Mouse (Mus musculus) forebrain, embryonic 10.5 days (tissue): ENCODE data around the gene Zmat5. TPM values are rescaled to one million over a fixed set of nuclear protein-coding genes. Genes with fewer than 3 reads are reported as not detected.

Source experiments
- DNase-seq: peaks from one replicate; pipeline ENCODE4 v3.0.0-alpha.2; 2017; ENCODE audit warnings: low spot score; ENCODE audit errors: extremely low spot score
- H3K27ac ChIP-seq: fragments of 300-500 bp; sonication (generic); 2 replicates; pipeline ENCODE4 v1.5.1; 2016; ENCODE audit warnings: mild to moderate bottlenecking
- H3K27me3 ChIP-seq: fragments of 300-500 bp; sonication (generic); 2 replicates; pipeline ENCODE4 v1.6.1; 2016; ENCODE audit warnings: mild to moderate bottlenecking; ENCODE audit not compliant: poor library complexity, severe bottlenecking
- H3K36me3 ChIP-seq: fragments of 300-500 bp; sonication (generic); replicated peaks from 2 replicates; pipeline ENCODE4 v1.6.1; 2016; ENCODE audit warnings: mild to moderate bottlenecking, moderate library complexity
- H3K4me1 ChIP-seq: fragments of 300-500 bp; sonication (generic); 2 replicates; pipeline ENCODE4 v1.6.1; 2016
- H3K4me3 ChIP-seq: fragments of 300-500 bp; sonication (generic); 2 replicates; pipeline ENCODE4 v1.5.1; 2016; ENCODE audit warnings: mild to moderate bottlenecking, moderate library complexity
- H3K9me3 ChIP-seq: fragments of 300-500 bp; sonication (generic); 2 replicates; pipeline ENCODE4 v1.6.1; 2016; ENCODE audit warnings: mild to moderate bottlenecking, moderate library complexity
- WGBS: fragments of 180-500 bp; shearing (Covaris S2); methylation state at CpG from one replicate; pipeline ENCODE4 v1.1.7; 2016; 5-methylcytosine and 5-hydroxymethylcytosine counted together
- polyA plus RNA-seq: library from polyadenylated mRNA; unstranded; fragments of >200 nt; fragmentation: Nextera tagmentation; extraction: Ambion mirVana; gene quantifications from 2 replicates; pipeline ENCODE4 v1.2.1, GENCODE M21; 2016

Zmat5 gene
- polyA plus RNA-seq, 1 experiment from 2014 or later = 76.8 TPM

DNA sequence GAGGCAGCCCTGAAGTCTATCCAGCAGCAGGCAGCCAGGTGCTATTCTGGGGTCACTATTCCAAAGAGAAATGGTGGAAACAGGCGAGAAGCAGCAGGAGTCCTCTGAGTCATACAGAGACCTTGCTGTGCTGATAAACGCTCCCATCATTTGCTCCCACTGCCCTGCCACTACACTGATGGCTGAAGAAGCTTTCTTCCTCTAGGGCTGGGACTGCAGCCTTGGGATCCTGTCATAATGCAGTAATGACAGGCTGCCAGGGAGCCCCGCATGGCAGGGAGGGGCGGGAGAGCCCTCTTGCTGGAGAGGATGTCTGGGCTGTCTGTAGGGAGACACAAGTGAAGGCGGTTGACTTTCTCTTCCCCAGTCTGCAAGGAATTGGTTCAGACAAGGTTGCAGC is 60.0 kb downstream of the Zmat5 start:
- Histone ChIP-seq H3K4me1 (peaks cover 26% of the 10 kb centered on the region), H3K27me3 (peaks cover 29% of the 10 kb centered on the region), H3K4me3 (no peak overlapping the region), H3K9me3 (no peaks in the 10 kb centered on the region), H3K36me3 (peaks cover 28% of the 10 kb centered on the region), H3K27ac (no peak overlapping the region)
- no peak for DNase-seq
- 82% methylated on average over 5 of the region's 5 CpGs for WGBS

GRCm38 (mm10) chr11:4768399-4768798 is 63.9 kb downstream of the Zmat5 start:
- H3K4me3 ChIP-seq = no peak overlapping the region
- H3K27ac ChIP-seq = no peak overlapping the region
- 84% methylated on average over 4 of the region's 4 CpGs for WGBS

DNA sequence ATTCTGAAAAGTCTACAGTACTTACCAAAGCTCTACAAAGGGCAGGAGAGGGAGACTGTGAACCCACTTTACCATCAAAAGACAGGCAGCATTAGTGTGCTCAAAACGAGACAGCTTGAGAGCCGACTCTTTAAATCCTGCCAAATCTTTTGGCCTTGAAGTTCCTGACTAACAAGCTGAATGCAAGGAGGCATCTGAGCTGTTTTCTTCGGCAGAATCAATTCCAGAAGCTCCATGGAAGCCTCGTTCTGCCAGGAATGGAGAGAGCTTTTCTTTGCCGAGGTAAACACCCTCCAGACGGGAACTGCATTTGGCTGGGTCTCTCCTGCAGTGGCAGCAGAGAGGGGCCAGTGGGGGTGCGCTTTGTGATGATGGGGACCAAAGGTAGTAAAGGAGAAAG is 64.8 kb downstream of the Zmat5 start:
- 81% methylated on average over 7 of the region's 7 CpGs for WGBS
- no peak for DNase-seq
- H3K36me3 ChIP-seq = peaks cover 50% of the 10 kb centered on the region
- no peak overlapping the region for H3K4me3 ChIP-seq
- H3K27ac ChIP-seq = no peak overlapping the region
- H3K4me1 ChIP-seq = no peaks in the 10 kb centered on the region
- no peaks in the 10 kb centered on the region for H3K9me3 ChIP-seq
- no peaks in the 10 kb centered on the region for H3K27me3 ChIP-seq

More at GRCm38 (mm10) chr11:4768399-4768798, 63.9 kb downstream of the Zmat5 start:
- no peaks in the 10 kb centered on the region for H3K9me3 ChIP-seq
- H3K4me1 ChIP-seq = peaks cover 3% of the 10 kb centered on the region
- H3K27me3 ChIP-seq = no peaks in the 10 kb centered on the region
- H3K36me3 ChIP-seq = peaks cover 50% of the 10 kb centered on the region
- DNase-seq = no peak

- no peak for DNase-seq
- Histone ChIP-seq H3K4me3 (no peak overlapping the region), H3K36me3 (peaks cover 48% of the 10 kb centered on the region), H3K9me3 (no peaks in the 10 kb centered on the region), H3K27ac (no peak overlapping the region), H3K27me3 (no peaks in the 10 kb centered on the region), H3K4me1 (no peaks in the 10 kb centered on the region)
- 94% methylated on average over 6 of the region's 6 CpGs for WGBS
These were observed 65.4 kb downstream of the Zmat5 start for GRCm38 (mm10) chr11:4769881-4770280.

DNA sequence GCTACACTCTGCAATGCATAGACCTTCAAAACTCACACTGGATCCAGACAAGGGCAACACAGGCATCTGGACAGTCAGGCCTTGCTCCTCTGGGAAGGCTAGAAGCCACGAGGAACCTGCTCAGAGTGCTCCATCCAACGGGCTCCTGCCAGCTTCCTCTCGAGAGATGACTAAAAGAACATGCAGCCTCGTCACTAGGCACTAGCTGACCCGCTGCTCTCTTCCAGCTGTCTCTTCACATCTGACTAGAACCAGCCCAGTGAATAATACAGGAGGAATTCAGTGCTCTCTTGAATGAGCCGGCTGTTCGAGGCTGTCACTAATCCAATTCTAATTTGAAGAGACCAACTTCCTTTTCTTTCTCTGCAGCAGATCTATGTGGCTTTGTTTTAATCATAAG is 67.3 kb downstream of the Zmat5 start:
- 68% methylated on average over 7 of the region's 7 CpGs for WGBS
- Histone ChIP-seq H3K27me3 (no peaks in the 10 kb centered on the region), H3K27ac (no peak overlapping the region), H3K4me1 (no peaks in the 10 kb centered on the region), H3K4me3 (no peak overlapping the region), H3K36me3 (peaks cover 59% of the 10 kb centered on the region), H3K9me3 (no peaks in the 10 kb centered on the region)
- DNase-seq = no peak

- WGBS = 44% methylated on average over 3 of the region's 3 CpGs
- Histone ChIP-seq H3K27me3 (no peaks in the 10 kb centered on the region), H3K4me3 (no peak overlapping the region), H3K36me3 (peaks cover 58% of the 10 kb centered on the region), H3K9me3 (no peaks in the 10 kb centered on the region), H3K4me1 (no peaks in the 10 kb centered on the region), H3K27ac (no peak overlapping the region)
- DNase-seq = peak; percentile 49
These were observed 68.4 kb downstream of the Zmat5 start for GRCm38 (mm10) chr11:4772925-4773324.

GRCm38 (mm10) chr11:4780927-4781326 is 76.4 kb downstream of the Zmat5 start:
- no peak for DNase-seq
- WGBS = 84% methylated on average over 3 of the region's 3 CpGs
- H3K36me3 ChIP-seq = peaks cover 96% of the 10 kb centered on the region
- no peak overlapping the region for H3K27ac ChIP-seq
- H3K9me3 ChIP-seq = no peaks in the 10 kb centered on the region
- H3K27me3 ChIP-seq = no peaks in the 10 kb centered on the region
- no peak overlapping the region for H3K4me3 ChIP-seq
- H3K4me1 ChIP-seq = no peaks in the 10 kb centered on the region

DNA sequence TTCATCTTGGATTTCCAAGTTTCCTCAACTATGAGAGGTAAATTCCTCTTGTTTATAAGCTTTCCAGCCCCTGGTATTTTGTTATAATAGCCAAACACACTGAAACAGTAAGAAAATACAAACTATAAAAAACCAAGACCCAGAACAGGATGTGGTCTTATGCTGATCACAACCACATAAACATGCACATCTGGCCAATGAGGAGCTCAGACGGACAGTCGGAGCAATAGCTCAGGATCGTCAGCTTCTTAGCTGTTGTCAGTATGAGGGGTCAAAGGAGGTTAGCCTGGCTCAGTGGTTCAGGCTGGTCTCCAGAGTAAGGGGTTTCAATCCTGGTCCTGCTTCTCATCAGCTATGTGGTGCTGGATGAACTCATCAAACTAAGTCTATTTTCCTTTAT is 78.6 kb downstream of the Zmat5 start:
- Histone ChIP-seq H3K4me3 (no peak overlapping the region), H3K4me1 (no peaks in the 10 kb centered on the region), H3K36me3 (peaks cover 97% of the 10 kb centered on the region), H3K9me3 (no peaks in the 10 kb centered on the region), H3K27me3 (no peaks in the 10 kb centered on the region), H3K27ac (no peak overlapping the region)
- 90% methylated on average over 3 of the region's 3 CpGs for WGBS
- DNase-seq = no peak

- Histone ChIP-seq H3K36me3 (peaks cover 97% of the 10 kb centered on the region), H3K27me3 (no peaks in the 10 kb centered on the region), H3K4me1 (no peaks in the 10 kb centered on the region), H3K9me3 (no peaks in the 10 kb centered on the region), H3K27ac (no peak overlapping the region), H3K4me3 (no peak overlapping the region)
- no peak for DNase-seq
- WGBS = 90% methylated on average over 5 of the region's 5 CpGs
These were observed 80.2 kb downstream of the Zmat5 start for GRCm38 (mm10) chr11:4784629-4785142.

Other genes with a start within 250 kb of the Zmat5 start
- gene Mtmr3, start 109.8 kb upstream of the Zmat5 start, polyA plus RNA-seq = 28.0 and 29.4 TPM in 2 replicates
- not detected in 2 replicates for gene Gm11032, start 84.6 kb upstream of the Zmat5 start, polyA plus RNA-seq
- gene Ascc2, start 66.9 kb upstream of the Zmat5 start, polyA plus RNA-seq = 38.1 and 38.7 TPM in 2 replicates
- 648 and 652 TPM in 2 replicates for gene Uqcr10, start 336 bp upstream of the Zmat5 start, polyA plus RNA-seq
- 0.15 TPM in 1 of 2 replicates, not detected in the other for gene Cabp7, start 42.1 kb downstream of the Zmat5 start, polyA plus RNA-seq
- gene Nf2, start 144.9 kb downstream of the Zmat5 start, polyA plus RNA-seq = 57.4 and 62.4 TPM in 2 replicates
- gene Nipsnap1, start 169.3 kb downstream of the Zmat5 start, polyA plus RNA-seq = 84.6 and 86.8 TPM in 2 replicates
- gene Thoc5, start 190.6 kb downstream of the Zmat5 start, polyA plus RNA-seq = 56.8 and 58.2 TPM in 2 replicates
- 0.11 and 0.17 TPM in 2 replicates for gene Nefh, start 243.4 kb downstream of the Zmat5 start, polyA plus RNA-seq